Mouse (Mus musculus): Measurements from ENCODE around the gene Rlbp1.

DNA sequence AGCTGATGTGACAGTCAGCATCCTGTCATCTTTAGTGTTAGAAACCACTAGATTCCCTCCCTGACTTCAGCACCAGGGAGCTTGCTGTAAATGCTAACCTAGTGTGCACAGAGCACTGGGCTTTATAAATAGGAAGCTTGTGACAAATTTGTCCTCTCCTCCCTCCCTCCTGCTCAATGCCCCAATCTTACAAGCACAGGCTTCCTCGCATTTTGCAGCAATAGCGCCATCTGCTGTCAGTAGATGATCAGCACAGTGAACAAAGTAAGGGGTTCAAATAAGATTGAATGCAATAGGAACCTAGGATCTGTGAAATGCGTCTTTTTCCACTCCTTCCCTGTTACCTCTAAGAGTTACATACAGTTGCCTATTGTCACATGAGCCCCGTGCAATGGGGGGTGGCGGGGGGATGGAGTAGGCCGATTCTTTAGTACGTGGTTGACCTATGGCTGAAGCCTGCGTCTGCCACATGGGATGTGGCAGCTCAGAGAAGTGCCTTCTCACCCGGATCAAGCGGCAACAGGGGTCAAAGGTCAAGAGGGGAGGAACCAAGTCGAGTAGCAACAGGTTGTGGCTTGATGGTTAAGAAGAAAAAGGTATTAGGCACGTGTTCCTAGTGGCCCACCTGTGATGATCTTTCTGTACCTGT, 37.0 kb downstream of the Rlbp1 start:
- TF ChIP-seq CTCF (IDR thresholded peaks at IDR 0.05; ENCODE audit: low read depth) (peak; percentile 94), EP300 (IDR thresholded peaks at IDR 0.05; ENCODE audit: low read depth) (no peak)
